Mouse (Mus musculus): ENCODE results near the gene Cdr2l. TPM values are rescaled to one million over a fixed set of nuclear protein-coding genes. Genes with fewer than 3 reads are reported as not detected.

Cdr2l gene
- polyA plus RNA-seq, 1 experiment from 2014 or later: 6.6 TPM

GRCm38 (mm10) chr11:115439326-115439725, 57.6 kb downstream of the Cdr2l start:
- H3K36me3 ChIP-seq (ENCODE audit: control insufficient read depth, insufficient read depth, low read length): no peaks in the 10 kb centered on the region
- H3K27me3 ChIP-seq (ENCODE audit: control insufficient read depth, insufficient read depth, low read length): no peaks in the 10 kb centered on the region
- 82% methylated on average over 3 of the region's 3 CpGs for WGBS
- ATAC-seq (ENCODE audit: insufficient read depth, low FRiP score): no peak
- no peak overlapping the region for H3K9ac ChIP-seq (ENCODE audit: low read length)
- H3K9me3 ChIP-seq (replicated peaks; ENCODE audit: control insufficient read depth, low read length): no peaks in the 10 kb centered on the region
- H3K27ac ChIP-seq (ENCODE audit: low read length): no peak overlapping the region
- no peak overlapping the region for H3K4me3 ChIP-seq (replicated peaks; ENCODE audit: low read length)
- H3K4me1 ChIP-seq (ENCODE audit: control insufficient read depth, insufficient read depth, low read length): peaks cover 9% of the 10 kb centered on the region
- H3K4me2 ChIP-seq (ENCODE audit: low read depth, low read length): no peak overlapping the region

DNA sequence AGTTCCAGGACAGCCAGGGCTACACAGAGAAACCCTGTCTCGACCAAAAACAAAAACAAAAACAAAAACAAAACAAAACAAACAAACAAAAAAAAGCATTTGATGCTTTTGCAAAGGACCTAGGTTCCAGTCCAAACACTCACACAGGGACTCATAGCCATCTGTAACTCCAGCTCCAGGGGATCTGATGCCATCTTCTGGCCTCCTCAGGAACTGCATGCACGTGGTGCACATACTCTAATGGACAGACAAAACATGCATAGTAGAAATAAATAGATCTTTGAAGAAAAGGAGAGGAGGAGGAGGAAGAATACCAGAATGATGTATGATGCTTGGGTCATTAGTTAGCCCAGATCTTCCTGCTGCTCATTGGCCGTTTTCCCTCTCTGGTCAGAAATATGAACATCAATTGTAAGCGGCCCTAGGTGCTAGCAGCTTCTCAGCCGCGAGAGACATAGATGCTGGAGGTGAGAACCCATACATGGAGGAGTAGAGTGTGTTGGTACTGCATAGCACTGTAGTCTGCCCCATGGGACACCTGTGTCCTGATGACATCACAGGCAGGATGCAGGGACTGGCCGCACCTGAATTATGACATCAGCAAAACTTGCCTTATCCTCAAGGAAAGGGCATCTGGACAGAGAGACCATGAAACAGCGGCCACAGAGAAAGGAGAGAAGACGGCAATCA, 58.3 kb downstream of the Cdr2l start, which contains the start of gene Trim80:
Trim80 (plus strand) TSS at position 640 of the 690 bp plus-strand sequence.
- Histone ChIP-seq H3K4me2 (ENCODE audit: low read depth, low read length) (no peak within 1 kb of the TSS), H3K27ac (ENCODE audit: low read length) (no peak within 1 kb of the TSS), H3K9me3 (replicated peaks; ENCODE audit: control insufficient read depth, low read length) (no peaks in the 10 kb centered on the region), H3K36me3 (ENCODE audit: control insufficient read depth, insufficient read depth, low read length) (no peaks in the 10 kb centered on the region), H3K27me3 (ENCODE audit: control insufficient read depth, insufficient read depth, low read length) (no peaks in the 10 kb centered on the region), H3K4me3 (replicated peaks; ENCODE audit: low read length) (no peak within 1 kb of the TSS), H3K9ac (ENCODE audit: low read length) (no peak within 1 kb of the TSS), H3K4me1 (ENCODE audit: control insufficient read depth, insufficient read depth, low read length) (peaks cover 9% of the 10 kb centered on the region)
- ATAC-seq (ENCODE audit: insufficient read depth, low FRiP score): no peak
- WGBS: 92% methylated on average over 9 of the region's 9 CpGs

DNA sequence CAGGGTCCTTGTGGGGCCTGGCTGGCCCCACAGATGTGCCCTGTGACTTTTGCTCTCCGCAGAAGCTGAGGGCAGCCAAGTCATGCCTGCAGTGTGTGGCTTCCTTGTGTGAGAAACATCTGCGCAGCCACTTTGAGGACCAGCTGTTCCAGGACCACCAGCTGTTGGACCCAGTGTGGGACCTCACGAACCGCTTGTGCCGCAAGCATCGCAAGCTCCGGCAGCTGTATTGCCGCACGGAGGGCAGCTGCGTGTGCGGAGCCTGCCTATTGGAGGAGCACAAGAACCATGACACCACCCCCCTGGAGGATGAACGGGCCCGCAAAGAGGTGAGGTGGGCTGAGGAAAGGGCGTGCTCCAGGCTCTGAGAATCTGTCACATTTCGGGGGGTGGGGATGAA, 59.7 kb downstream of the Cdr2l start:
- no peak overlapping the region for H3K27ac ChIP-seq (ENCODE audit: low read length)
- WGBS: 40% methylated on average over 15 of the region's 15 CpGs
- H3K27me3 ChIP-seq (ENCODE audit: control insufficient read depth, insufficient read depth, low read length): no peaks in the 10 kb centered on the region
- no peak overlapping the region for H3K4me3 ChIP-seq (replicated peaks; ENCODE audit: low read length)
- ATAC-seq (ENCODE audit: insufficient read depth, low FRiP score): no peak
- H3K36me3 ChIP-seq (ENCODE audit: control insufficient read depth, insufficient read depth, low read length): no peaks in the 10 kb centered on the region
- H3K9me3 ChIP-seq (replicated peaks; ENCODE audit: control insufficient read depth, low read length): no peaks in the 10 kb centered on the region
- no peaks in the 10 kb centered on the region for H3K4me1 ChIP-seq (ENCODE audit: control insufficient read depth, insufficient read depth, low read length)
- no peak overlapping the region for H3K9ac ChIP-seq (ENCODE audit: low read length)
- H3K4me2 ChIP-seq (ENCODE audit: low read depth, low read length): no peak overlapping the region

Other genes starting within 250 kb of the Cdr2l start
- 2.0 and 3.4 TPM in 2 replicates for gene Cd300lf, start 247.9 kb upstream of the Cdr2l start, polyA plus RNA-seq (2015; fragmentation: Nextera tagmentation; extraction: Ambion mirVana)
- 136 and 138 TPM in 2 replicates for gene Slc9a3r1, start 218.6 kb upstream of the Cdr2l start, polyA plus RNA-seq (2015; fragmentation: Nextera tagmentation; extraction: Ambion mirVana)
- 8.3 and 9.7 TPM in 2 replicates for gene Tmem104, start 194.4 kb upstream of the Cdr2l start, polyA plus RNA-seq (2015; fragmentation: Nextera tagmentation; extraction: Ambion mirVana)
- 21.8 and 23.4 TPM in 2 replicates for gene Nat9, start 194.1 kb upstream of the Cdr2l start, polyA plus RNA-seq (2015; fragmentation: Nextera tagmentation; extraction: Ambion mirVana)
- not detected in 2 replicates for gene Grin2c, start 114.7 kb upstream of the Cdr2l start, polyA plus RNA-seq (2015; fragmentation: Nextera tagmentation; extraction: Ambion mirVana)
- gene Fdxr, start 104.9 kb upstream of the Cdr2l start, polyA plus RNA-seq (2015; fragmentation: Nextera tagmentation; extraction: Ambion mirVana): 15.4 and 15.9 TPM in 2 replicates
- 1.6 and 1.7 TPM in 2 replicates for gene Fads6, start 84.3 kb upstream of the Cdr2l start, polyA plus RNA-seq (2015; fragmentation: Nextera tagmentation; extraction: Ambion mirVana)
- gene Otop2, start 74.8 kb upstream of the Cdr2l start, polyA plus RNA-seq (2015; fragmentation: Nextera tagmentation; extraction: Ambion mirVana): 1.9 and 2.5 TPM in 2 replicates
- gene Ush1g, start 59.9 kb upstream of the Cdr2l start, polyA plus RNA-seq (2015; fragmentation: Nextera tagmentation; extraction: Ambion mirVana): 0.62 and 0.76 TPM in 2 replicates
- 4.6 and 8.4 TPM in 2 replicates for gene Otop3, start 47.2 kb upstream of the Cdr2l start, polyA plus RNA-seq (2015; fragmentation: Nextera tagmentation; extraction: Ambion mirVana)
- 44.0 and 46.2 TPM in 2 replicates for gene Hid1, start 14.2 kb upstream of the Cdr2l start, polyA plus RNA-seq (2015; fragmentation: Nextera tagmentation; extraction: Ambion mirVana)
- gene Mrpl58, start 21.8 kb downstream of the Cdr2l start, polyA plus RNA-seq (2015; fragmentation: Nextera tagmentation; extraction: Ambion mirVana): 160 and 162 TPM in 2 replicates
- gene Atp5h, start 38.0 kb downstream of the Cdr2l start, polyA plus RNA-seq (2015; fragmentation: Nextera tagmentation; extraction: Ambion mirVana): 746 and 843 TPM in 2 replicates
- 3.2 and 3.6 TPM in 2 replicates for gene Kctd2, start 38.2 kb downstream of the Cdr2l start, polyA plus RNA-seq (2015; fragmentation: Nextera tagmentation; extraction: Ambion mirVana)
- gene Trim80, start 58.6 kb downstream of the Cdr2l start, polyA plus RNA-seq (2015; fragmentation: Nextera tagmentation; extraction: Ambion mirVana): 0.22 and 0.26 TPM in 2 replicates
- gene Slc16a5, start 80.6 kb downstream of the Cdr2l start, polyA plus RNA-seq (2015; fragmentation: Nextera tagmentation; extraction: Ambion mirVana): 2.8 and 3.7 TPM in 2 replicates
- 7.9 and 8.0 TPM in 2 replicates for gene Armc7, start 93.8 kb downstream of the Cdr2l start, polyA plus RNA-seq (2015; fragmentation: Nextera tagmentation; extraction: Ambion mirVana)
- gene Nt5c, start 109.9 kb downstream of the Cdr2l start, polyA plus RNA-seq (2015; fragmentation: Nextera tagmentation; extraction: Ambion mirVana): 112 and 113 TPM in 2 replicates
- 454 and 457 TPM in 2 replicates for gene Jpt1, start 132.5 kb downstream of the Cdr2l start, polyA plus RNA-seq (2015; fragmentation: Nextera tagmentation; extraction: Ambion mirVana)
- 687 and 737 TPM in 2 replicates for gene Sumo2, start 154.4 kb downstream of the Cdr2l start, polyA plus RNA-seq (2015; fragmentation: Nextera tagmentation; extraction: Ambion mirVana)
- gene Nup85, start 182.5 kb downstream of the Cdr2l start, polyA plus RNA-seq (2015; fragmentation: Nextera tagmentation; extraction: Ambion mirVana): 138 and 141 TPM in 2 replicates
- gene Mrps7, start 222.0 kb downstream of the Cdr2l start, polyA plus RNA-seq (2015; fragmentation: Nextera tagmentation; extraction: Ambion mirVana): 78.5 and 91.1 TPM in 2 replicates
- gene Gga3, start 222.1 kb downstream of the Cdr2l start, polyA plus RNA-seq (2015; fragmentation: Nextera tagmentation; extraction: Ambion mirVana): 17.4 and 18.8 TPM in 2 replicates
- 35.9 and 47.4 TPM in 2 replicates for gene Mif4gd, start 231.1 kb downstream of the Cdr2l start, polyA plus RNA-seq (2015; fragmentation: Nextera tagmentation; extraction: Ambion mirVana)
- gene Slc25a19, start 246.4 kb downstream of the Cdr2l start, polyA plus RNA-seq (2015; fragmentation: Nextera tagmentation; extraction: Ambion mirVana): 22.1 and 22.7 TPM in 2 replicates

All from stomach, embryonic 16.5 days (tissue).